Mouse (Mus musculus) midbrain, embryonic 15.5 days (tissue): ENCODE data around the gene Gpr19. TPM values are rescaled to one million over a fixed set of nuclear protein-coding genes. Genes with fewer than 3 reads are reported as not detected.

ENCODE experiments used
- ATAC-seq: fragments of 200-750 bp; cut with Nextera tagmentation; replicated peaks from 2 replicates; pipeline ENCODE4 v1.8.0; 2017; ENCODE audit warnings: moderate TSS enrichment
- H3K27ac ChIP-seq: fragments of 300-500 bp; sonication (generic); 2 replicates; pipeline ENCODE4 v1.5.1; 2015; ENCODE audit warnings: mild to moderate bottlenecking, inconsistent platforms
- H3K27me3 ChIP-seq: fragments of 300-500 bp; sonication (generic); replicated peaks from 2 replicates; pipeline ENCODE4 v1.6.1; 2015; ENCODE audit warnings: inconsistent platforms
- H3K36me3 ChIP-seq: fragments of 300-500 bp; sonication (generic); replicated peaks from 2 replicates; pipeline ENCODE4 v1.6.1; 2015; ENCODE audit warnings: inconsistent platforms
- H3K4me1 ChIP-seq: fragments of 300-500 bp; sonication (generic); 2 replicates; pipeline ENCODE4 v1.6.1; 2015; ENCODE audit warnings: inconsistent platforms
- H3K4me2 ChIP-seq: fragments of 300-500 bp; sonication (generic); 2 replicates; pipeline ENCODE4 v1.6.1; 2015; ENCODE audit warnings: inconsistent platforms, mild to moderate bottlenecking, moderate library complexity
- H3K4me3 ChIP-seq: fragments of 300-500 bp; sonication (generic); 2 replicates; pipeline ENCODE4 v1.5.1; 2015; ENCODE audit warnings: mild to moderate bottlenecking, inconsistent platforms
- H3K9ac ChIP-seq: fragments of 300-500 bp; sonication (generic); 2 replicates; pipeline ENCODE4 v1.6.1; 2015; ENCODE audit warnings: mild to moderate bottlenecking, inconsistent platforms
- H3K9me3 ChIP-seq: fragments of 300-500 bp; sonication (generic); 2 replicates; pipeline ENCODE4 v1.6.1; 2016; ENCODE audit warnings: inconsistent platforms
- WGBS: fragments of 180-500 bp; shearing (Covaris S2); methylation state at CpG from one replicate; pipeline ENCODE4 v1.1.7; 2015; ENCODE audit warnings: mixed read lengths; 5-methylcytosine and 5-hydroxymethylcytosine counted together
- polyA plus RNA-seq: library from polyadenylated mRNA; unstranded; fragments of >200 nt; fragmentation: Nextera tagmentation; extraction: Ambion mirVana; gene quantifications from 2 replicates; pipeline ENCODE4 v1.2.1, GENCODE M21; 2015

Gpr19 gene
- polyA plus RNA-seq: 40.1 and 44.0 TPM in 2 replicates

DNA sequence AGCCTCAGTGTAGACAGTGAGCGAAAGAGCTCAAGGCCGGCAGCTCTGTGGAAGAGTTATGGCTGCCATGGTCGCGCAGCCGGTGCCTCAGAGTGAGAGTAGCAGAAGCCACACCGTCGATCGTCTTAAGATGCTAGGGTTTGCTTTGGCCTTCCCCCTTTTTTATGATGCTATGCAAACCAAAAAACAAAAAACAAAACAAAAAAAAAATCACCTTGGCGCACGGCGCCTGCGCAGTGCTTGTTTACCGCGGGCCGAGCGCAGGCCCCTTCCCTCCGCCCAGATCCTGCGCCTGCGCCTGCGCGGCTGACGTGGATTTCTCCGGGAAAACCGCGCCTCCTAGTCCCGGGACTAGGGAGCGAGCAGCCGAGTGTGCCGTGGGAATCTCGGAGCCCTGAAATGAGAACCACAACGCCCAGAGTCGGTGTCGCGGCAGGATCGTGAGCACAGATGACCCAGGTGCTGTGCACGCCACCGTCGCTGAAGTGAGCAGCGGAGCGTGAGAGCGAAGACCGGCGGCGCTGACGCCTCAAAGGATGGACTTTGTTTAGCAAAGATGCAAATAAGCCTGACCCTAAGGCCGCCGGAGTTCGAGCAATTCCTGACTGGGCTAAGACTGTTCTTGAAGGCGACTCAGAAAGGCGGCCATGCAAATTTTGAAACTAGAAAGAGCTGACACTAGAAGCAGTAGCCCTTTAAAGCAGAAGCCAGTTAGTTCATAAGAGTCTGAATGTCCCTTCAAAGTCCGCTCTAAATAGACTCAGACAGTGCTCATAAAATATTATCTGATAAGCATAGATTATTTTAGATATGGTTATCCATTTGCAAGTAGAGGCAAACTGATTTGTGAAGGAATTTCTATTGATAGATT is at the start of gene Gpr19:
Gene Gpr19 (minus strand): TSS at position 484 of the 871 bp plus-strand sequence.
- H3K36me3 ChIP-seq: no peaks in the 10 kb centered on the region
- H3K27ac ChIP-seq: peak within 1 kb of the TSS; percentile 98
- under 1% methylated on average over 51 of the region's 51 CpGs for WGBS
- H3K4me2 ChIP-seq: peak within 1 kb of the TSS; percentile 85
- no peaks in the 10 kb centered on the region for H3K9me3 ChIP-seq
- H3K4me1 ChIP-seq: peaks cover 8% of the 10 kb centered on the region
- peak; percentile 95 for ATAC-seq
- peak within 1 kb of the TSS; percentile 64 for H3K9ac ChIP-seq
- peak within 1 kb of the TSS; percentile 47 for H3K4me3 ChIP-seq
- H3K27me3 ChIP-seq: no peaks in the 10 kb centered on the region

DNA sequence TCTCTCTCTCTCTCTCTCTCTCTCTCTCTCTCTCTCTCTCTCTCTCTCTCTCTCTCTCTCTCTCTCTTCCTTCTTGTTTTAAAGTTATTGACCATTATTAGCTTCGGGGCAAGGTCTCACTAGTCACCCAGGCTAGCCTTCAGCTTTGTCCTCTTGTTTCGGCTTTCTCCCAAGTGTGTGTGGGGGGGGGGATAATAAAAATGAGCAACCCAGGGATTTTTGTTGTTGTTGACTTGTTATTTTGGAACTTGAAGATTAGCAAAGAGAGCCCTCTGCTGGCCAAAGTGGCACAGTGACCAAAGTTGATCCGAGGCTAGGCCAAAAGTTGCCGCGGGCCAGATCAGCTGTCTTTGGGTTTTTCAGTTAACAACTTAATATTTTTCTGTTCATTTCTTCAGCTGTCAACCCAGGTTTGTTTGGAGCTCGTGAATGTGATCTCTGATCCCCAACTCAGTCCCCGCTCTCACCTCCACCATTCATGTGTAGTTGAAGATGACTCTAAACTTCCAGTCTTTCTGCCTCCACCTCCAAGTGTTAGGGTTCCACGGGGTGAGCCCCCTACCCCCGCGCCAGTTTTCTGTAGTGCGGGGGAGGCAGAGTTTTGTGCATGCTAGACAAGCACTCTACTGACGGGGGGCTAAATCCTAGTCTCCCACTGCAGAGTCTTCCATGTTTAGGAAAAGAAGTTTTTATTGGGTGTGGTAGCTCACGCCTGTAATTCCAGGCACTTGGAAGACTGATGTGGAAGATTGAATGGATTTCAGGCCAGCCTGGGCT is 49.1 kb upstream of the Gpr19 start:
- ATAC-seq: peak; percentile 50; the same call in 1 of the 2 replicates
- H3K27ac ChIP-seq: no peak overlapping the region
- no peak overlapping the region for H3K9ac ChIP-seq
- H3K36me3 ChIP-seq: no peaks in the 10 kb centered on the region
- H3K27me3 ChIP-seq: no peaks in the 10 kb centered on the region
- 46% methylated on average over 13 of the region's 13 CpGs for WGBS
- H3K4me1 ChIP-seq: no peaks in the 10 kb centered on the region
- no peak overlapping the region for H3K4me2 ChIP-seq
- H3K4me3 ChIP-seq: no peak overlapping the region
- no peaks in the 10 kb centered on the region for H3K9me3 ChIP-seq

GRCm38 (mm10) chr6:134946858-134947257 is 48.5 kb upstream of the Gpr19 start:
- Histone ChIP-seq H3K4me3 (no peak overlapping the region), H3K27ac (no peak overlapping the region), H3K27me3 (no peaks in the 10 kb centered on the region), H3K9me3 (no peaks in the 10 kb centered on the region), H3K4me2 (no peak overlapping the region), H3K4me1 (no peaks in the 10 kb centered on the region), H3K36me3 (no peaks in the 10 kb centered on the region), H3K9ac (no peak overlapping the region)
- no peak for ATAC-seq
- 87% methylated on average over 9 of the region's 9 CpGs for WGBS

- H3K27me3 ChIP-seq: no peaks in the 10 kb centered on the region
- H3K9me3 ChIP-seq: no peaks in the 10 kb centered on the region
- H3K4me1 ChIP-seq: no peaks in the 10 kb centered on the region
- no peak overlapping the region for H3K9ac ChIP-seq
- no peak for ATAC-seq
- H3K4me2 ChIP-seq: no peak overlapping the region
- H3K27ac ChIP-seq: no peak overlapping the region
- no peaks in the 10 kb centered on the region for H3K36me3 ChIP-seq
- WGBS: 73% methylated on average over 6 of the region's 6 CpGs
- no peak overlapping the region for H3K4me3 ChIP-seq
These were observed 47.7 kb upstream of the Gpr19 start for GRCm38 (mm10) chr6:134946054-134946453.

DNA sequence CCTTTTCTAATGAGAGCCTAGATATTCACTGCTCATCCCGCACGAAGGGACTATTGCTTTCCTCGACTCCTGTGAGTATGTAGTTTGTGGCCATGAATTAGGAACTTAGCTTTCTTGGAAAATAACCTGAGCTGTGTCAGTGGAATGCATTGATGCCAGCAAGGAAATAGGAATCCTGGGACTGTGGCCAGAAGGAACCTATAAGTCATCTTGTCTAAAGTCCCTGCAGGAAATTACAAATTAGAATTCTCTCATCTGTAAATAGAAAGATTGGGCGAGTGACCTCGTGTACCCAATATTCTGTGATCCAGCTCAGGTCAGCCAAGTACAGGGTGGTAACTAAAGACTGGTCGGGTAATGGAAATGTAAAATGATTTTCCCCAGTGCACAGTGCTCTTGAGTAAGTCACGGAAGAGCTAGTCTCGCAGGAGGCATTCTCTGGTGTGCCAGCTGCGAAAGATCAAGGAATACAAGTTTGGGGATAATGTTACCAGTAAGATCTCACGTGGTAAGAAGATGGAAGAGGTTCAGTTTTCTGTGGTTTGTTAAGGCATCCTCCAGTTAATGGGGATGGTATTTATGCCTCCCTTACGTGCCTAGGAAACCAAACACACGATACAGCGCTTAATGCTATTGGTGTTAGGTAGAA is 45.5 kb upstream of the Gpr19 start:
- no peaks in the 10 kb centered on the region for H3K36me3 ChIP-seq
- H3K4me3 ChIP-seq: no peak overlapping the region
- WGBS: 88% methylated on average over 13 of the region's 13 CpGs
- no peak overlapping the region for H3K9ac ChIP-seq
- ATAC-seq: no peak
- H3K4me1 ChIP-seq: no peaks in the 10 kb centered on the region
- no peaks in the 10 kb centered on the region for H3K9me3 ChIP-seq
- no peak overlapping the region for H3K27ac ChIP-seq
- H3K4me2 ChIP-seq: no peak overlapping the region
- no peaks in the 10 kb centered on the region for H3K27me3 ChIP-seq

- no peak overlapping the region for H3K4me2 ChIP-seq
- H3K9me3 ChIP-seq: no peaks in the 10 kb centered on the region
- H3K9ac ChIP-seq: no peak overlapping the region
- no peak overlapping the region for H3K4me3 ChIP-seq
- 89% methylated on average over 4 of the region's 4 CpGs for WGBS
- no peaks in the 10 kb centered on the region for H3K36me3 ChIP-seq
- H3K27me3 ChIP-seq: no peaks in the 10 kb centered on the region
- no peak overlapping the region for H3K27ac ChIP-seq
- H3K4me1 ChIP-seq: no peaks in the 10 kb centered on the region
- no peak for ATAC-seq
These were observed 41.4 kb upstream of the Gpr19 start for GRCm38 (mm10) chr6:134939781-134940180.

DNA sequence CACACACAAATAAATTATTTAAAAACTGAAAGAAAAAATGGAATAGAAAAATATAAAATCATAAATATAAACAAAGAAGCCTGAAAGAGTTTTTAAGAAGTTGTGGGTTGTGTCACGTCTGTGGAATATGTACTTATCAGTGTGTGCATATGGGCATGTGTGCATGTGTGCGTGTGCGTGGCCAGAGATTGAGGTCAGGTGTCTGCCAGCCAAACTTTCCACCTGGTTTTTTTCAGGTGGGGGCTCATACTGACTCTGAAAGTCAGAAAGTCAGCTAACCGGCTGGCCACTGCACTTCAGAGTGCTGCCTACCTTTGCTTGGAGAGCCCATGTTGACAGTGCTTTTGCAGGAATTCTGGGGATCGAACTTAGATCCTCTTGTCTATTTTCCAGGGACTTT is 35.9 kb upstream of the Gpr19 start:
- no peak overlapping the region for H3K4me2 ChIP-seq
- H3K4me3 ChIP-seq: no peak overlapping the region
- 96% methylated on average over 5 of the region's 5 CpGs for WGBS
- no peak for ATAC-seq
- no peaks in the 10 kb centered on the region for H3K9me3 ChIP-seq
- H3K27me3 ChIP-seq: no peaks in the 10 kb centered on the region
- H3K36me3 ChIP-seq: no peaks in the 10 kb centered on the region
- H3K4me1 ChIP-seq: peaks cover 4% of the 10 kb centered on the region; the same call in 1 of the 2 replicates
- H3K9ac ChIP-seq: no peak overlapping the region
- H3K27ac ChIP-seq: no peak overlapping the region

- Histone ChIP-seq H3K4me2 (no peak overlapping the region), H3K4me1 (peaks cover 8% of the 10 kb centered on the region; the same call in 1 of the 2 replicates), H3K9ac (no peak overlapping the region), H3K9me3 (no peaks in the 10 kb centered on the region), H3K4me3 (no peak overlapping the region), H3K27ac (no peak overlapping the region), H3K36me3 (no peaks in the 10 kb centered on the region), H3K27me3 (no peaks in the 10 kb centered on the region)
- ATAC-seq: no peak
- 80% methylated on average over 2 of the region's 2 CpGs for WGBS
These were observed 34.8 kb upstream of the Gpr19 start for GRCm38 (mm10) chr6:134933207-134933558.

DNA sequence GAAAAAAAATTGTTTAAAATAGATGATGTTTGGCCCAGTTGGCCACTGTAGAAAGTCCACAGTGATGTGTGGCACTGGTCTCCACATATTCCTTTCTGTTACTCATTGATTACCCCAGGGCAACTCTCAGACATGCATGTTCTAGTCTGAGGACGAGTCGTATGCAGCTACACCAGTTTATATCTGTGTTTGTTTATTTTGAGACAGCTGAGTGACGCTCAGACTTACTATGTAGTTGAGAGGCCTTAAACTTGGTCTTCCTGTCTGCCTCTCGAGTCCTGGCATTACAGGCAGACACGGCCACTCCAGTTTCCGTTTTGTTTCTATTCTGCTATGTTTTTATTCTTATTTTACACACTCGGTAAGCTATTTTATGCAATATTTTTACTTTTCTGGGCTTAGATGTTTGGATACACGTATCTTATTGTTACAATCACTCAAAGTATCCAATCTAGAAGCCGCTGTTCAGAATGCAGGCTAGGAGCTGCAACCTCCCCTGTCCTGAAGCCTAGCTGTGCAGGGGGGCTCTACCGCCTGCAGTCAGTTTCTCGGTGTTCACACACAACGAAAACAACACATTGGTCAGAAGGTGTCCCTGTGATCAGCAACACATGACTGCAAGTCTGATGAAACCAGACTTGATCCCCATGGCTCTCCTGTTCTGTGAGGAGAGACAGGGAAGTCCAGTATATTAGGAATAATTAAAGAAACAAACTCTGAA is 34.3 kb upstream of the Gpr19 start:
- 79% methylated on average over 12 of the region's 12 CpGs for WGBS
- Histone ChIP-seq H3K36me3 (no peaks in the 10 kb centered on the region), H3K27me3 (no peaks in the 10 kb centered on the region), H3K27ac (no peak overlapping the region), H3K9ac (no peak overlapping the region), H3K9me3 (no peaks in the 10 kb centered on the region), H3K4me2 (no peak overlapping the region), H3K4me1 (peaks cover 11% of the 10 kb centered on the region), H3K4me3 (no peak overlapping the region)
- ATAC-seq: no peak

DNA sequence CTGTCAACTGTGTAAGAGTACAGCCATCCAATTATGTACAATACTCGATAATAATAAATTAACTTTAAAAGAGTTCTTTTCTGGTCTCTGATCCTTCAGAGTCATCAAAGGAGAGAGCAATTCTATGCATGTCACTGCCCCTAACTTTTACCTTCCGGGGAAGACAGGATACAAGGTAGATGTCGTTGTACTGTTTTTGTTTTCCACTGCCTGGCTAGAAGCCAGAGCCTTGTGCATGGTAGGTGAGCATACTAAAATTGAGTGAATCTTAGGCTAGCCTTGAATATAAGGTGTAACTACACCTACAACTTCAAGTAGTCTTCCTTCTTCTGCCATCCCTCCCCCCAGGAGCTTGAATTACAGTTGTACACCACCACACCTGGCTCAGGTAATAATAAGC is 32.8 kb upstream of the Gpr19 start:
- 84% methylated on average over 3 of the region's 3 CpGs for WGBS
- Histone ChIP-seq H3K36me3 (no peaks in the 10 kb centered on the region), H3K4me1 (peaks cover 25% of the 10 kb centered on the region), H3K27ac (no peak overlapping the region), H3K4me3 (no peak overlapping the region), H3K9me3 (no peaks in the 10 kb centered on the region), H3K27me3 (no peaks in the 10 kb centered on the region), H3K4me2 (no peak overlapping the region), H3K9ac (no peak overlapping the region)
- ATAC-seq: no peak

DNA sequence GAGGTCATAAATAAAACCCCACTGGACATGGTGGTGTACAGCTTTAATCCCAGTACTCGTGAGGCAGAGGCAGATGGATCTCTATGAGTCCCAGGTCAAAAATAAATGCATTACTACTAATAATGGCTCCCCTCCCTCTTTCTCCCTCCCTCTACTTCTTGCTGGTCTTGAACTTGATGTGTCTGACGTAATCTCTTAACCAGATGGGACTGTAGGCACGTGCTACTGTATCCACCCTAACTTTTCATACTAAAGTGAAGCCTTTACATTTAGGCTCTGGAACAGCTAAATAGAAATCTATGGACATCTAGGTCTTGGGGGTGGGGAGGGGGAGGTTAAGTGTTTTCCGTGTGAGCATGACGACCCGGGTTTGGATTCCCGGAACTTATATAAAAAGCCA is 32.0 kb upstream of the Gpr19 start:
- Histone ChIP-seq H3K9me3 (no peaks in the 10 kb centered on the region), H3K36me3 (no peaks in the 10 kb centered on the region), H3K4me2 (peak overlapping the region; percentile 22; the same call in 1 of the 2 replicates), H3K4me1 (peaks cover 25% of the 10 kb centered on the region), H3K27me3 (no peaks in the 10 kb centered on the region), H3K9ac (no peak overlapping the region), H3K27ac (no peak overlapping the region), H3K4me3 (no peak overlapping the region)
- ATAC-seq: no peak
- 73% methylated on average over 7 of the region's 7 CpGs for WGBS

GRCm38 (mm10) chr6:134929926-134930325 is 31.5 kb upstream of the Gpr19 start:
- Histone ChIP-seq H3K9ac (no peak overlapping the region), H3K36me3 (no peaks in the 10 kb centered on the region), H3K4me3 (peak overlapping the region; percentile 9), H3K4me2 (peak overlapping the region; percentile 22), H3K27me3 (no peaks in the 10 kb centered on the region), H3K27ac (no peak overlapping the region), H3K9me3 (no peaks in the 10 kb centered on the region), H3K4me1 (peaks cover 25% of the 10 kb centered on the region)
- ATAC-seq: no peak
- 42% methylated on average over 4 of the region's 4 CpGs for WGBS
